Mouse (Mus musculus): ENCODE results near the gene Mmp19.

DNA sequence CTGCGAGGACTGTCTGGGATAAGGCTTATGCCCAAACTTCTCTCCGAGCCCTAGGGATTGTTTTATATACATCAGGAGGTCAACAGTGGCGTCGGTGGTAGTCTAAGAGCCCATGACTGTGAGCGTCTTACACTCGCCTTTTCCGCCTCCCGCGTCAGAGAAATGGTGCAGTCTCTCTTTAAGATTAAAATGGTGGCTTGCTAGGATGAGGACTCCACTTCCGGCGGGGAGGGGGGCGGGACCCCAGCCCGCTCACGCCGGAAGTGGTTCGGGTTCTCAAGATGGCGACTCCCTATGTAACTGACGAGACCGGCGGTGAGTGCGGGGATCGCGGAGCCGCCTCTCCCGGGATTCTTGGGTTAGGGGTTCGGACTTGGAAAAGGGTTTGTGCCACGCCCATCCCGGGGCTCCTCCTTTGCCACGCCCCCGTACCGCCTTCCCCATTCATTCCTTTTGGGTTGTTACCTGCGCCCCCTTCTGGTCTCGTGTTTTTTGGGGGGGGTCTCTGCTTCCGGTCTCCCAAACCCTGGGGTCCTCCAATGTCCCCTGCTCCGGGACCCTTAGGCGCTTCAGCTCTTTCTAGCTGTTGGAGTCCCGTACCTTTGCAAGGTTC, 42.4 kb upstream of the Mmp19 start:
- TF ChIP-seq GATA1 (IDR thresholded peaks at IDR 0.05; ENCODE audit: low read length) (no peak), TAL1 (IDR thresholded peaks at IDR 0.05; ENCODE audit: low read length) (no peak)

All from erythroblast, embryonic 14.5 days (primary cell).